Mouse (Mus musculus): ENCODE measurements at regions not wholly inside any gene's neighbourhood (a gene's known extent, or its start where the extent isn't known, plus 50 kb on each side); places are given as distances from the start of the nearest gene placed in this dataset.
A peak's percentile ranks its signal among the peaks of the same experiment; 100 is the strongest.

GRCm38 (mm10) chr11:23996250-23996649 lies 78.6 kb downstream of the A830031A19Rik start:
- TF ChIP-seq POLR2A (IDR thresholded peaks at IDR 0.05; ENCODE audit: borderline replicate concordance, extremely low read depth, insufficient read depth, insufficient read length, poor library complexity, severe bottlenecking) (no peak), CTCF (IDR thresholded peaks at IDR 0.05; ENCODE audit: borderline replicate concordance, extremely low read depth, insufficient read depth, insufficient read length) (no peak)
- DNase-seq (ENCODE audit: low read depth): peak; percentile 51

- no peak for DNase-seq (ENCODE audit: low read depth)
- TF ChIP-seq CTCF (IDR thresholded peaks at IDR 0.05; ENCODE audit: borderline replicate concordance, extremely low read depth, insufficient read depth, insufficient read length): no peak
- no peak for TF ChIP-seq POLR2A (IDR thresholded peaks at IDR 0.05; ENCODE audit: borderline replicate concordance, extremely low read depth, insufficient read depth, insufficient read length, poor library complexity, severe bottlenecking)
Measured at GRCm38 (mm10) chr11:23994160-23994559, 80.7 kb downstream of the A830031A19Rik start.

- DNase-seq (ENCODE audit: low read depth): no peak
- TF ChIP-seq POLR2A (IDR thresholded peaks at IDR 0.05; ENCODE audit: borderline replicate concordance, extremely low read depth, insufficient read depth, insufficient read length, poor library complexity, severe bottlenecking): no peak
- no peak for TF ChIP-seq CTCF (IDR thresholded peaks at IDR 0.05; ENCODE audit: borderline replicate concordance, extremely low read depth, insufficient read depth, insufficient read length)
Measured at GRCm38 (mm10) chr11:23987532-23988450, 87.1 kb downstream of the A830031A19Rik start.

GRCm38 (mm10) chr11:23985231-23985630 lies 89.6 kb downstream of the A830031A19Rik start:
- TF ChIP-seq CTCF (IDR thresholded peaks at IDR 0.05; ENCODE audit: borderline replicate concordance, extremely low read depth, insufficient read depth, insufficient read length): no peak
- no peak for DNase-seq (ENCODE audit: low read depth)

- TF ChIP-seq CTCF (IDR thresholded peaks at IDR 0.05; ENCODE audit: borderline replicate concordance, extremely low read depth, insufficient read depth, insufficient read length): peak; percentile 99
- TF ChIP-seq POLR2A (IDR thresholded peaks at IDR 0.05; ENCODE audit: borderline replicate concordance, extremely low read depth, insufficient read depth, insufficient read length, poor library complexity, severe bottlenecking): no peak
- DNase-seq (ENCODE audit: low read depth): peak; percentile 94
Measured at GRCm38 (mm10) chr11:23979332-23979731, 84.3 kb upstream of the Papolg start.

GRCm38 (mm10) chr11:23978300-23978699 lies 83.2 kb upstream of the Papolg start:
- peak; percentile 25 for DNase-seq (ENCODE audit: low read depth)
- TF ChIP-seq POLR2A (IDR thresholded peaks at IDR 0.05; ENCODE audit: borderline replicate concordance, extremely low read depth, insufficient read depth, insufficient read length, poor library complexity, severe bottlenecking) (no peak), CTCF (IDR thresholded peaks at IDR 0.05; ENCODE audit: borderline replicate concordance, extremely low read depth, insufficient read depth, insufficient read length) (no peak)

- TF ChIP-seq CTCF (IDR thresholded peaks at IDR 0.05; ENCODE audit: borderline replicate concordance, extremely low read depth, insufficient read depth, insufficient read length) (no peak), POLR2A (IDR thresholded peaks at IDR 0.05; ENCODE audit: borderline replicate concordance, extremely low read depth, insufficient read depth, insufficient read length, poor library complexity, severe bottlenecking) (no peak)
- no peak for DNase-seq (ENCODE audit: low read depth)
Measured at GRCm38 (mm10) chr11:23977096-23977495, 82.0 kb upstream of the Papolg start.

- DNase-seq (ENCODE audit: low read depth): peak; percentile 63
- TF ChIP-seq POLR2A (IDR thresholded peaks at IDR 0.05; ENCODE audit: borderline replicate concordance, extremely low read depth, insufficient read depth, insufficient read length, poor library complexity, severe bottlenecking): no peak
- no peak for TF ChIP-seq CTCF (IDR thresholded peaks at IDR 0.05; ENCODE audit: borderline replicate concordance, extremely low read depth, insufficient read depth, insufficient read length)
Measured at GRCm38 (mm10) chr11:23954323-23954722, 59.3 kb upstream of the Papolg start.

GRCm38 (mm10) chr11:23945966-23946365 lies 50.9 kb upstream of the Papolg start:
- no peak for DNase-seq (ENCODE audit: low read depth)
- TF ChIP-seq POLR2A (IDR thresholded peaks at IDR 0.05; ENCODE audit: borderline replicate concordance, extremely low read depth, insufficient read depth, insufficient read length, poor library complexity, severe bottlenecking): no peak
- no peak for TF ChIP-seq CTCF (IDR thresholded peaks at IDR 0.05; ENCODE audit: borderline replicate concordance, extremely low read depth, insufficient read depth, insufficient read length)
